Mouse (Mus musculus) lung, adult 2 months (tissue): ENCODE measurements at regions not wholly inside any gene's neighbourhood (a gene's known extent, or its start where the extent isn't known, plus 50 kb on each side); places are given as distances from the start of the nearest gene placed in this dataset.

Source experiments
- CTCF ChIP-seq: fragments of 200-500 bp; IDR thresholded peaks from 2 replicates; pipeline ENCODE4 v1.5.1; 2011; ENCODE audit warnings: mild to moderate bottlenecking, low read length, control low read depth; ENCODE audit not compliant: insufficient read depth
- POLR2A ChIP-seq: fragments of 200-500 bp; IDR thresholded peaks from 2 replicates; pipeline ENCODE4 v1.6.1; 2011; ENCODE audit warnings: low read depth, mild to moderate bottlenecking, control low read depth, low read length, borderline replicate concordance; ENCODE audit errors: extremely low read depth

- no peak for TF ChIP-seq CTCF
- TF ChIP-seq POLR2A: no peak
These were observed 151.7 kb downstream of the Dmrta2 start for GRCm38 (mm10) chr4:110129518-110129917.
